Mouse (Mus musculus) forebrain, embryonic 14.5 days (tissue): ENCODE data around the gene Stk35. TPM values are rescaled to one million over a fixed set of nuclear protein-coding genes. Genes with fewer than 3 reads are reported as not detected.

Source experiments
- ATAC-seq: fragments of 200-750 bp; cut with Nextera tagmentation; 2 replicates; pipeline ENCODE4 v1.8.0; 2017; ENCODE audit warnings: mild to moderate bottlenecking, moderate library complexity
- DNase-seq: peaks from one replicate; pipeline ENCODE4 v3.0.0-alpha.2; 2015; ENCODE audit warnings: low spot score
- H3K27ac ChIP-seq: fragments of 300-500 bp; sonication (generic); 2 replicates; pipeline ENCODE4 v1.5.1; 2014; ENCODE audit warnings: low read depth, mild to moderate bottlenecking, control low read depth, low read length, moderate library complexity
- H3K27me3 ChIP-seq: fragments of 300-500 bp; sonication (generic); replicated peaks from 2 replicates; pipeline ENCODE4 v1.6.1; 2014; ENCODE audit warnings: low read length, control low read depth, mixed read lengths; ENCODE audit not compliant: control insufficient read depth, insufficient read depth
- H3K36me3 ChIP-seq: fragments of 300-500 bp; sonication (generic); 2 replicates; pipeline ENCODE4 v1.6.1; 2014; ENCODE audit warnings: low read length, control low read depth; ENCODE audit not compliant: control insufficient read depth, insufficient read depth
- H3K4me1 ChIP-seq: fragments of 300-500 bp; sonication (generic); 2 replicates; pipeline ENCODE4 v1.6.1; 2014; ENCODE audit warnings: antibody characterized with exemption, low read length, control low read depth; ENCODE audit not compliant: control insufficient read depth, insufficient read depth
- H3K4me2 ChIP-seq: fragments of 300-500 bp; sonication (generic); 2 replicates; pipeline ENCODE4 v1.6.1; 2014; ENCODE audit warnings: mild to moderate bottlenecking, control low read depth, low read length
- H3K4me3 ChIP-seq: fragments of 300-500 bp; sonication (generic); 2 replicates; pipeline ENCODE4 v1.5.1; 2014; ENCODE audit warnings: low read depth, low read length, control low read depth
- H3K9ac ChIP-seq: fragments of 300-500 bp; sonication (generic); 2 replicates; pipeline ENCODE4 v1.6.1; 2014; ENCODE audit warnings: mild to moderate bottlenecking, low read length, control low read depth, moderate library complexity
- H3K9me3 ChIP-seq: fragments of 300-500 bp; sonication (generic); replicated peaks from 2 replicates; pipeline ENCODE4 v1.6.1; 2016; ENCODE audit warnings: low read length, control low read depth, mixed read lengths; ENCODE audit not compliant: control insufficient read depth
- WGBS: fragments of 180-500 bp; shearing (Covaris S2); extraction: QIAGEN DNeasy Blood & Tissue Kit; methylation state at CpG from one replicate; pipeline ENCODE4 v1.1.7; 2014; 5-methylcytosine and 5-hydroxymethylcytosine counted together
- polyA plus RNA-seq: library from polyadenylated mRNA; unstranded; fragments of >200 nt; fragmentation: Nextera tagmentation; extraction: Ambion mirVana; gene quantifications from 2 replicates; pipeline ENCODE4 v1.2.1, GENCODE M21; 2014

The Stk35 gene
- 8.6 and 9.6 TPM in 2 replicates for polyA plus RNA-seq

DNA sequence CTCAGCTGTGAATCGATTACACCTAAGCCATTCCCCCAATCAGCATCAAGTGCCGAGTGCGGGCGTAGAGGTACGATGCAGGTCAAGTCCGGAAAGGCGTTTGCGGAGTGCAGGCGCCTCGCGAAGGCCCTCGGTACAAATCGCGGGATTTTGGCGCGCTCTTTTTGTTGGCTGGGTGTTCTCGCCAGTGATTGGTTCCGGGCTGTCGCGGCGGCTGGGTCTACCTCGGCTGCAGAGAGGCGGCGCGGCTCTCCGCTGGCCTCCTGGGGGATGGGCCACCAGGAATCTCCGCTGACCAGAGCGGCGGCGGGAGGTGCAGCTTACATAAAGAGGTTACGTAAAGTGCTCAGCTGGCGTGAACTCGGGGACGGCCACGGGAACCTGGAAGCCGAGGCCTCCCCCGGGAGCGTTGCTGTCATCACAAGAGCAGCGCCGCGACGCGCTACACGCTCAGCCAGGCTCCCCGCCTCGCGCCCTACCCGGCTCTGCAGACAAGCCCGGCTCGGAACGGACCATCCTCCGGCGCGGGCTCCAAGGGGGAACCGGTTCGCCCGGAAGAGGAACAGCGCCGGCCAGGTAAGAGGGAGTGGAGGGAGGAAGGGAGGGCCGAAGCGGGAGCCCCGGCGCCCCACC lies at the start of gene Stk35:
TSS of gene Stk35 (plus strand) at position 247 of the 633 bp plus-strand sequence.
- peak within 1 kb of the TSS; percentile 83 for H3K4me2 ChIP-seq
- peak within 1 kb of the TSS; percentile 91 for H3K9ac ChIP-seq
- H3K27me3 ChIP-seq = no peaks in the 10 kb centered on the region
- H3K4me1 ChIP-seq = peaks cover 23% of the 10 kb centered on the region
- DNase-seq (peak; percentile 94), ATAC-seq (peak; percentile 89)
- peak within 1 kb of the TSS; percentile 95 for H3K27ac ChIP-seq
- under 1% methylated on average over 58 of the region's 63 CpGs for WGBS
- H3K4me3 ChIP-seq = peak within 1 kb of the TSS; percentile 97
- no peaks in the 10 kb centered on the region for H3K9me3 ChIP-seq
- peaks cover 14% of the 10 kb centered on the region for H3K36me3 ChIP-seq

GRCm38 (mm10) chr2:129782046-129782445 lies 18.3 kb upstream of the Stk35 start:
- WGBS = 91% methylated on average over 1 of the region's 1 CpGs
- H3K27me3 ChIP-seq = no peaks in the 10 kb centered on the region
- no peak overlapping the region for H3K9ac ChIP-seq
- no peaks in the 10 kb centered on the region for H3K9me3 ChIP-seq
- H3K4me1 ChIP-seq = no peaks in the 10 kb centered on the region
- H3K4me3 ChIP-seq = no peak overlapping the region
- no peaks in the 10 kb centered on the region for H3K36me3 ChIP-seq
- no peak overlapping the region for H3K4me2 ChIP-seq
- no peak overlapping the region for H3K27ac ChIP-seq
- no peak for DNase-seq
- no peak for ATAC-seq

DNA sequence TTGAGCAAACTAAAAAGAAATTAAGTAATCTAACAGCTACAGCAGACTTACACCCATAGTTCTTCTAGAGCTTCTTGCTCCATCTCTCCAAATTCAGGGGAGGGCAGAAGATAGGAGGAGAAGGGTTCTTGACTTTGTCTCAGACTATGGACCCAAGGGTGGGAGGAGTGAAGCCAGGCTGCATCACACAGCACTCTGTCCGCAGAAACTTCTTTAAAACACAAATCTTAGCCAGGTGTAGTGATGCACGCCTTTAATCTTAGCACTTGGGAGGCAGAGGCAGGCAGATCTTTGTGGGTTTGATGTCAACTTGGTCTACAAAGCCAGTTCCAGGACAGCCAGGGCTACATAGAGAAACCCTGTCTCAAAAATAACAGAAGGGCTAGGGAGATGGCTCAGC lies 3.8 kb upstream of the Stk35 start:
- DNase-seq (no peak), ATAC-seq (no peak)
- Histone ChIP-seq H3K4me2 (no peak overlapping the region), H3K36me3 (no peaks in the 10 kb centered on the region), H3K27ac (no peak overlapping the region), H3K9me3 (peaks cover 6% of the 10 kb centered on the region; the same call in 1 of the 2 replicates), H3K27me3 (no peaks in the 10 kb centered on the region), H3K4me1 (peaks cover 7% of the 10 kb centered on the region; the same call in 1 of the 2 replicates), H3K4me3 (no peak overlapping the region), H3K9ac (no peak overlapping the region)
- WGBS = 90% methylated on average over 2 of the region's 2 CpGs

DNA sequence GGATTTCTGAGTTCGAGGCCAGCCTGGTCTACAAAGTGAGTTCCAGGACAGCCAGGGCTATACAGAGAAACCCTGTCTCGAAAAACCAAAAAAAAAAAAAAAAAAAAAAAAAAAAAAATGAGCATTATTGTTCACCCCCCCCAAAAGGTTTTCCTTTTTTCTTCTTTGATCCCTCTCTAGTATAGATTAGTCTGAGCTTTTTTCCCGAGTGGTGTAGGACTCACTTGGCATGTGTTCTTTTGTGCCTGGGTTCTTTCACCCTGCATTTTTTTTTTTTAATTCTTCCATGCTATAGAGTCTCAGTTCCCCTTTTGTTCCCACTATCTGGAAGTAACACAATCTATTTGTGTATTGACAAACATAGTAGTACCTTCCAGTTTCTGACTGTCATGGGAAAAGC lies 2.6 kb upstream of the Stk35 start:
- Histone ChIP-seq H3K27ac (no peak overlapping the region), H3K9ac (no peak overlapping the region), H3K36me3 (peaks cover 4% of the 10 kb centered on the region; the same call in 1 of the 2 replicates), H3K4me3 (no peak overlapping the region), H3K9me3 (peaks cover 6% of the 10 kb centered on the region; the same call in 1 of the 2 replicates), H3K27me3 (no peaks in the 10 kb centered on the region), H3K4me1 (peaks cover 16% of the 10 kb centered on the region), H3K4me2 (no peak overlapping the region)
- 29% methylated on average over 1 of the region's 3 CpGs for WGBS
- no peak for ATAC-seq
- DNase-seq = no peak

DNA sequence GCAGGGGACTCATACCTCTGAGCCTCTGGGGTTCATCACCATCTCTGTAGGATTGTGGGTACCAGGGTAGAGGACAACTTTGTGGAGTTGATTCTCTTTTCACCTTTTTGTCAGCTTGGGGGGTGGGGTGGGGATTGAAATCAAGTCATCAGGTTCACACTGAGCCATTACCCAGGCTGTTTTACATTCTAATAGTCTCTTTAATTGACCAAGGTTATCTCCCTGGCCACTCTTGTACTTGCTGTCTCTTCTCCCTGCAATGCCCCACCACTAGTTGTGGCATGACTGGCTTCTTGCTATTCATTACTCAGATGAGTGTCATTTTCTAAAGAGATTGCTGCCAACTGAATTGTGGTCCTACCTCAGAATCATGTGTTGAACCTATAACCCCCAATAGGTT lies 1.9 kb upstream of the Stk35 start:
- H3K4me3 ChIP-seq = no peak overlapping the region
- DNase-seq = no peak
- H3K27ac ChIP-seq = no peak overlapping the region
- no peaks in the 10 kb centered on the region for H3K27me3 ChIP-seq
- H3K9ac ChIP-seq = no peak overlapping the region
- ATAC-seq = no peak
- H3K4me2 ChIP-seq = no peak overlapping the region
- peaks cover 7% of the 10 kb centered on the region; the same call in 1 of the 2 replicates for H3K36me3 ChIP-seq
- peaks cover 23% of the 10 kb centered on the region for H3K4me1 ChIP-seq
- H3K9me3 ChIP-seq = peaks cover 6% of the 10 kb centered on the region; the same call in 1 of the 2 replicates

DNA sequence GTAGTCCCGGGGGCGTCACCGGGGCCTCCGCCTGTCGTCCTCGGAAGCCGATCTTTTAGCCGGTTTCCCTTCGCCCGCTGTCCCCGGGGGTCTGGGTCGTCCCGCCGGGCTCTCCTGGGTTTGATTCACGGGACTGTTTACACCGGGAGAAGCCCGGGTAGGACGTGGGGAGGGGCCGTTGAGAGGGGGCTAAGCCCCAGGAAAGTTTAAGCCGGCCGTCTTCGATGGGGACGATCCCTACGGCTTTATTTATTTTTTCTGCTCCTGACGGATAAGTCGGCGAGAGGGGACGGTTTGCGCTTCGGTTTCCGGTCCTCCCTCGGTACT lies 550 bp downstream of the Stk35 start:
- ATAC-seq = peak; percentile 61

DNA sequence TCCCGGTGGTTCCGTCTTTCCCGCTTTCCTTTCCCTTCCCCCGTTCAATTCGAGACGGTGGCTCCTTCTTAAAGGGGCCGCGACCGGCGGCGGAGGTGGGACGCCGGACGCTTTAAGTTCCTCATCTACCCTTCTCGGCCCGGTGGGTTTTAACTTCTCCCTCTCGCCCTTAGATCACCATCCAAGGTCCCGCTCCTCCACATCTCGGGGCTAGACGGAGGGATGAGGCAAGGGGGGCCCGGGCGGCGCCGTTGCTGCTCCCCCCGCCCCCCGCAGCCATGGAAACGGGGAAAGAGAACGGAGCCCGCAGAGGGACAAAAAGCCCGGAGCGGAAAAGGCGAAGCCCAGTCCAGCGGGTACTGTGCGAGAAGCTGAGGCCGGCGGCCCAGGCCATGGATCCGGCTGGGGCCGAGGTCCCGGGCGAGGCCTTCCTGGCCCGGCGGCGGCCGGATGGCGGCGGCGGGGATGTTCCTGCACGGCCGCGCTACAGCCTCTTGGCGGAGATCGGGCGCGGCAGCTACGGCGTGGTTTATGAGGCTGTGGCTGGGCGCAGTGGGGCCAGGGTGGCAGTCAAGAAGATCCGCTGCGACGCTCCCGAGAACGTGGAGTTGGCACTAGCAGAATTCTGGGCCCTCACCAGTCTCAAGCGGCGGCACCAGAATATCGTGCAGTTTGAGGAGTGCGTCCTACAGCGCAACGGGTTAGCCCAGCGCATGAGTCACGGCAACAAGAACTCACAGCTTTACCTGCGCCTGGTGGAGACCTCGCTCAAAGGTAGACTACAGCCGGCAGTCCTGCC lies 1.1 kb downstream of the Stk35 start:
- Histone ChIP-seq H3K9me3 (no peaks in the 10 kb centered on the region), H3K9ac (peak overlapping the region; percentile 91), H3K36me3 (peaks cover 14% of the 10 kb centered on the region), H3K4me3 (peak overlapping the region; percentile 97), H3K27me3 (no peaks in the 10 kb centered on the region), H3K27ac (peak overlapping the region; percentile 95), H3K4me2 (peak overlapping the region; percentile 83), H3K4me1 (peaks cover 23% of the 10 kb centered on the region)
- ATAC-seq (peak; percentile 77), DNase-seq (peak; percentile 88)
- WGBS = under 1% methylated on average over 73 of the region's 73 CpGs

More for the DNA sequence above, 550 bp downstream of the Stk35 start:
- Histone ChIP-seq H3K4me2 (peak overlapping the region; percentile 83), H3K4me3 (peak overlapping the region; percentile 97), H3K36me3 (peaks cover 14% of the 10 kb centered on the region), H3K4me1 (peaks cover 23% of the 10 kb centered on the region), H3K9me3 (no peaks in the 10 kb centered on the region), H3K27me3 (no peaks in the 10 kb centered on the region), H3K9ac (peak overlapping the region; percentile 91), H3K27ac (peak overlapping the region; percentile 95)
- DNase-seq = no peak
- WGBS = under 1% methylated on average over 32 of the region's 32 CpGs

DNA sequence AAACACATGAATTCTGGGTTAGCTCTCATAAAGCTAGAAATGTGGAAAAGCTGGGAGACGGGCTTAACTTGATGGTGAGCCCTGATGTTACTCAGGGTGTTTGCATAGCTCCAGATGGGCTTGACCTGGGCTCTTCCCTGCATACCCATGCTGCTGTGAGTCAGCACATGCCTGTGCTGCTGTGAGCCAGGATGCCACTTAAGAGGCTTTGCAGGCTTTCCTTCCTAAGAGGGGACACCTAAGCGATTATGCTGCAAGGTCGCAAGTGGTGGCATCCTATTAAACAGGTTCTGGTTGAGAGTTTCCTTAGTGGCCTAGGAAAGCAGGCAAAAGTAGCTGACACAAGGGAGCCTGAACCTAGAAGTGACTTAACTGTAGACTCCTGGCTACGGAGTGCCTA lies 5.2 kb downstream of the Stk35 start:
- H3K27me3 ChIP-seq = no peaks in the 10 kb centered on the region
- WGBS = 94% methylated on average over 4 of the region's 4 CpGs

DNA sequence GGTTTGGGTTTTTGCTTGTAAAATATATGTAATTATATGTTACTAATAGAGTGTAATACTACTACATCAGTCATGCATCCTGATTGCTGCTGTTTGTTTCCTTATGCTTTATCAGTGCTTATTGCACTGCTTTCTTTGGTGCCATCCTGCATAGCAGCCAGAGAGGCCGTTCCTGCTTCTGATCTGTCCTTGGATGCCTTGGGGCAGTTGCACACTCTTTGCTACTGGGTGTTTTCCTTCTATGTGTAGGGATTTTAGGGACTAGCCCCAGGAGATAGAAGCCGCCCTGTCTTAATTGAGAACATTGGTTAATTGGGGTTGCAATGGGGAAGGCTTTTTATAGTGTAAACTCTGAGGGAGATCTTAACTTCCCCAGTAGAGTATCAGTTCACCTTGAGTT lies 6.2 kb downstream of the Stk35 start:
- Histone ChIP-seq H3K36me3 (peaks cover 46% of the 10 kb centered on the region), H3K4me3 (no peak overlapping the region), H3K4me1 (peaks cover 16% of the 10 kb centered on the region), H3K27ac (no peak overlapping the region), H3K4me2 (no peak overlapping the region), H3K9me3 (no peaks in the 10 kb centered on the region), H3K27me3 (no peaks in the 10 kb centered on the region), H3K9ac (no peak overlapping the region)
- WGBS = 88% methylated on average over 2 of the region's 2 CpGs
- ATAC-seq (no peak), DNase-seq (no peak)

More for the DNA sequence above, 5.2 kb downstream of the Stk35 start:
- H3K4me2 ChIP-seq = no peak overlapping the region
- H3K4me3 ChIP-seq = no peak overlapping the region
- peaks cover 16% of the 10 kb centered on the region for H3K4me1 ChIP-seq
- ATAC-seq (no peak), DNase-seq (no peak)
- H3K27ac ChIP-seq = no peak overlapping the region
- no peaks in the 10 kb centered on the region for H3K9me3 ChIP-seq
- peaks cover 36% of the 10 kb centered on the region for H3K36me3 ChIP-seq
- H3K9ac ChIP-seq = no peak overlapping the region
